Mouse (Mus musculus) left cerebral cortex, adult 18-20 months (tissue): ENCODE measurements around the gene Fbxo11. TPM values are rescaled to one million over a fixed set of nuclear protein-coding genes. Genes with fewer than 3 reads are reported as not detected.
A peak's percentile ranks its signal among the peaks of the same experiment; 100 is the strongest.

Experiments used
- DNase-seq, 2 experiments: peaks; one replicate each; pipeline ENCODE4 v3.0.0; 2021 to 2022; ENCODE audit warnings: low spot score in 2 of 2, mixed read lengths in 1 of 2
- long read RNA-seq, 2 experiments: library from polyadenylated mRNA; stranded (forward); transcript quantifications; one replicate each; pipeline ENCODE4 v2.0.0; 2021
- total RNA-seq, 2 experiments: library from RNA; stranded (reverse); gene quantifications; 2 replicates each; pipeline ENCODE4 v1.2.3; 2021

Gene Fbxo11
- 100 to 1,000 TPM; 112 to 118 TPM for total RNA-seq
- long read RNA-seq, experiment 1, full-length matches to known transcripts = 8 of 38 reads
- long read RNA-seq, experiment 1, partial matches to known transcripts = 8 of 38 reads
- long read RNA-seq, experiment 1, other reads (novel, unspliced or antisense) = 22 of 38 reads
- long read RNA-seq, experiment 2, full-length matches to known transcripts = 8 of 32 reads
- long read RNA-seq, experiment 2, partial matches to known transcripts = 8 of 32 reads
- long read RNA-seq, experiment 2, other reads (novel, unspliced or antisense) = 16 of 32 reads

DNA sequence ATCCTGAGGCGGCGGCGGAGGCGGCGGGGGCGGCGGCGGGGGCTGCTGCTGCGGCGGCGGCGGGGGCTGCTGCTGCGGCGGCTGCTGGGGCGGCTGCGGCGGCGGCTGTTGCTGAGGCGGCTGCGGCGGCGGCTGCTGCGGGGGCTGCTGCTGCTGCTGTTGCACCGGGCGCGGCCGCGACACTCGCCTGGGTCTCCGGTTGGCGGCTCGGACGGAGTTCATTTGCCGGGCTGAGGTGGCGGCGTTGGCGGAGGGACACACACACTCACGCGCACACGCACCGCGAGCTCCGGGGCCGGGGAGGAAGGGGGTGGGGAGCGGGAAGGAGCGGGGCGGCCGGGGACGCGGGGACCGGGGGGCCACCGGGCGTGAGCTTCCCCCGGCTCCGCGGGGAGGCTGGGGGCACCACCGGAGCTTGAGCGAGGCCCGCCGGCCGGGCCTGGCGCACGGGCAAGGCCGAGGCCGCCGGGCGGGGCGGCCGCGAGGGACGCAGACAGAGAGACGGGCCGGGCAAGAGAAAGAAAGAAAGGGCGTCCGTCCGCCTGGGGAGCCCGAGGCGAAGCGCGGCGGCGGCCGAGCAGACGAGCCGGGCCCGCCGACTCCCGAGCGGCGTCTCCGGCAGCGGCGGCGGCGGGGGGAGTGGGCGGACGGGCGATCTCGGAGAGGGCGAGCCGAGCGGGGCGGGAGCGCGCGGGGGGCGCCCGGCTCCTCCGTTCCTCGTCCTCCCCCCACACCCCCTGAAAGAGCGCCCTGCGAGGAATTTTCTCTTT, at the start of gene Fbxo11:
Gene Fbxo11 (minus strand): TSS at position 261 of the 770 bp plus-strand sequence.
- DNase-seq = peak; percentile 54 to 68

DNA sequence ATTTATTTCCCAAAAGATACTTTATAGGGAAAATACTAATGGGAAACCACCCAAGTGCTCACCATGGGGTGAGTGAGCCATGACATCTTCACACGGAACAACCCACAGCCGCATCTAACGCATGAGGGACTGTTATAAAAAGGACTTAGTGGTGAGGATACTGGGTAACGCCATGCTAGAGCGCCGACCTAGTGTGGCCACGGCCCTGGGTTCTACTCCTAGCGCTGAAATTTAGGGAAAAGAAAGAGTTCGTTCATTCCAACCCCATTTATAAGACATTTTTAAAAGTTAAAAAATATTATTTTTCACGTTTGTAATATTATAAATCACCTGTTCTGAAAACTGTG, 48.8 kb upstream of the Fbxo11 start:
- no peak for DNase-seq

DNA sequence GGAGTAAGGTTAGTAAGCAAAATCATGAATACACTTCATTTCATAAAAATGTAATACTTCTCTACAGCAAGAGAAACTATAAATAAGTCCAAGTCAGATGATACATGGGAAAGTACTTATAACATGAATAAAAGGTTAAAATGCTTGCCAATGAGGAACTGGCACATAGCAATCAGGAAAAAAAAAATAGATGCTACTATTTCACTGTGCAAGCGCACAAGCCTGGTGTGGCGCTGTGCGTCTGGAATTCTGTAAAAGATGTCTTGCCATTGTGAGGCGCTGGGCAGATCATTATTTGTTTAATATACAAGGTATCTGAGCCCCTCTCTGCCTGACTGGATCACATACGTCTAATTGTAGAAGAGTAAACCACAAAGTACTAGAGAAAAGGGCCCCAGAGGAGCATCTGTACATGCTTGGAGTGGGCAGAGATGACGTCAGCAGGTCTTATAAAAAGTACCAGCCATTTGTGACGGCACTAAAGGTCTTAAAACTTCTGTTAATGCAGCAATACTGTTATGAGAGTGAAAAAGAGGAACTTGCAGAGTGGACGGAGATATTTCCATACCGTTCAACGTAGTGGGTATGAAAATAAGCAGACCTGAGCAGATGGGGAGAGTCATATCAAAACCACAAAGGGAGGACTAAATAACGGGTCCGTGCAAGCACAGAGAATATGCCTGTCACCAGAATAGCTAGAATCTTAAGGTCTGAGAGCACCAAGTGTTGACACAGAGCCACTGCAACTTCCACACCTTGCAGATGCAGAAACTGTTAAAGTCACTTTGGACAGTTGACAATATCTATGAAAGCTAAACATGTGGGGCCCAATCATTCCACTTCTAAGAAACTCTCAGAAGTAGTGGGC, 48.2 kb upstream of the Fbxo11 start:
- no peak for DNase-seq

DNA sequence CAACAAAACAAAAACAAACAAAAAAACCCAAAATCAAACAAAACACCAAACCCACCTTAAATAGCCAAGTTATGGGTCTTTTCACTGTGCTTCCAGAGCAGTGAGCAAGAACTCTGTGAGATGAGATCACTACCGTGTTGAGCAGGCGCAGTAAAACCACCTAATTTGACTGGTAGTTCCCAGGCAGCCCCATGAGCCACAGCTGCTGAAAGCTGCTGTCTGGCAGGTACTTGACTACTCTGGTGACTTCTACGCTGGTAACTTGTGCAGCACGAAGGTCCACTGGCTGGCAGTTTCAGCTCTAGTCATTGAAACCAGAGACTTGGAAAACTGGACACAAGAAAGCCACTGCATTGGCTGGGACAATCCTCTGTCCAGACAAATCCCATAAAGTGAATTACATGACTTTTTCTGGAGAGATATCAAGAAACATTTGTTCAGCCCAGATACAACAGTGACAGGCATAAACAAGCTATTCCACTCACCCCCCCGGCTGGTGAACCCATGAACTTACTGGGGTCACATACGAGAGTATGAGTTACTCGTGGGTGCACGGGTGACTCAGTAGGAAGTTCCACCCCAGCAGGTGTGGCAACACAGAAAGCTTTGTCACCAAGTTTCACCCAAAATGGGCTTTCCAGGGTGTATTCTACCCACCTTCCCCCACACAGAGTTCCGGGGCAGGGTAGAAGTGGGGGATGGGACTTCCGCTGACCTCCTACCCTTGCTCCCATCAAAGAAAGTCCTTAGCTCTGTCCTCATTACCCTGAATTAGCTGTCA, 47.0 kb upstream of the Fbxo11 start:
- no peak for DNase-seq

DNA sequence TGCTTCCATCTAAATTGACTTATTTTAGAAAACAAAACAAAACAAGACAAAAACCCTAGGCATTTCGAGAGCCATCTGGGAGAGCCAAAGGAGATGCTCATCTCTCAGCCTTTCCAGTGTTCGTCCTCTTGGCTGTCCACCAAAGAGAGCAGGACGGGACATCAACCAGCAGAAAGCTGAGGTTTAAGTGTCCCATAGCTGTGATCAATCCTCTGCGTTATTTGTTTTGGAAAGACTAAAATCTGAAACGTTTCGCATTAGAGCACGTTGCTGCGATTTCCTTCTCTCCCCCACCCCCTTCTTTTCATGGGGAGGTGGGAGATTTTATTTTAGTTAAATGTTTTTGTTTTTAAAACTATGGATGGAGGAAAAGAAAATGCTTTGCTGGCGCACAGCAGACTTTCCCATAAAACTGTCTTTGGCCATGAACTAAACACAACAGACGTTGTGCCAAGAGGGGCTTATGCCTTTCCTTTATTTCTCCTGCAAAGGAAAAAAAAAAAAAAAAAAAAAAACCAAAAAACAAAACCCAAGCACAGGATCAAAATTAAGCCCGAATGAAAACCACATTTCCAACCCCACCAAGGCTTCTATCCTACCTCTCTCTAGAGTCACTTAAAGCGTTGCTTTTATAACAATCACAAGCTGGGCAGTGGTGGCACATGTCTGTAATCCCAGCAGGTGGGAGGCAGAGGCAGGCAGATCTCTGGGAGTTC, 46.1 kb upstream of the Fbxo11 start:
- no peak for DNase-seq

DNA sequence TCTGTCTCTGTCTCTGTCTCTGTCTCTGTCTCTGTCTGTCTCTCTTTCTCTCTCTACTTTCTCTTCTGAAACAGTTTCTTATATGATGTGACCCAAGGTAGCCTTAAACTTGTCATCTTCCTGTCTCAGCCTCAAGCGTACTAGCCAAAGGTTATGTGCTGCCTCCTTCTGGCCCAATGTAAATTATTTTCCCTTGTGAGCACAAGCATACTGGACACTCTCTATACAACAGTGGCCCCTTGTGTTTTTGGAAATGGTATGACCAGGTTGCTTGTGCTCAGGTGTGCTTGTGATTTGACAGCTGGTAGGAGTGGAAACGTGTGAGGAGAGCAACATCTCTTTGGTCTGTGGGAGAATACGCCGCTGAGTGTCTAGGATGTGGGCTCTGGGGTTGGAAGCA, 42.6 kb upstream of the Fbxo11 start:
- DNase-seq = no peak

DNA sequence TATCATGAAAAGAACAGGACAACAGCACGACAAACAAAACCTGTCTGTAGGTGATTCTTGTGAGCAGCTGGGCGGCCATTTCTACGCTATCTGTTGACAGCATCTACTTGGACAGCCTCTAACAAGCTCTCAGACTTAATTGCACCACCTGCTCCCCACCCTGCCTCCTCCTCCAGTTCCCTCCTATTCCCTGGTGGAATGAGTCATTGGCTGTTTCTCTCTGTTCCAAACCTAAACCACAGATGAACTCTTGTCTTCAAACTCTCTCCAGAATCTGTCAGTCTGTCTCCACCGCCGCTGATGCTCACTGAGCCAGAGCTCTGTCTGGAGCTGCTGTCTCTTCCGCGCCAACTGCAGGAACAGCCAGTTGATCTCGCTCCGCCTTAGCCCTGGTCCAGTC, 41.3 kb upstream of the Fbxo11 start:
- DNase-seq = peak; percentile 5 to 15

DNA sequence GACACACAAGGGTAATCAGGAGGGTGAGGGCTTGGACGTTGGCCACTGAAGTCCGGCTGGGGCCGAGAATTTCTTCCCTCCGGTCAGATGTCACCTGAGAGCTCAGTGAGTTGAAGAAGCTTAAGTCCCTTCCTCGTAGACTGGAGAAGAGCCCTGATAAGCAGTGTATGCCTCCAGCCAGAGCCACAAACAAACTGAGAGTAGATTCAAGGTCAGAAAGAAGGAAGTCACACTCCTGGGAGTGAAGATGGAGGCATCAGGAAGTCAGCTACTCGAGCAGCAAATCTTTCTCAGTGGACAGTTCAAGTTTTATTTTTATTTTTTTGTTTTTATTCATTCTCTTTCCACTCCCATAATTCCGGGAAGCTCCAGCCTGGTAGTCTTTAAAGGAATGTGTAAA, 37.5 kb upstream of the Fbxo11 start:
- no peak for DNase-seq

DNA sequence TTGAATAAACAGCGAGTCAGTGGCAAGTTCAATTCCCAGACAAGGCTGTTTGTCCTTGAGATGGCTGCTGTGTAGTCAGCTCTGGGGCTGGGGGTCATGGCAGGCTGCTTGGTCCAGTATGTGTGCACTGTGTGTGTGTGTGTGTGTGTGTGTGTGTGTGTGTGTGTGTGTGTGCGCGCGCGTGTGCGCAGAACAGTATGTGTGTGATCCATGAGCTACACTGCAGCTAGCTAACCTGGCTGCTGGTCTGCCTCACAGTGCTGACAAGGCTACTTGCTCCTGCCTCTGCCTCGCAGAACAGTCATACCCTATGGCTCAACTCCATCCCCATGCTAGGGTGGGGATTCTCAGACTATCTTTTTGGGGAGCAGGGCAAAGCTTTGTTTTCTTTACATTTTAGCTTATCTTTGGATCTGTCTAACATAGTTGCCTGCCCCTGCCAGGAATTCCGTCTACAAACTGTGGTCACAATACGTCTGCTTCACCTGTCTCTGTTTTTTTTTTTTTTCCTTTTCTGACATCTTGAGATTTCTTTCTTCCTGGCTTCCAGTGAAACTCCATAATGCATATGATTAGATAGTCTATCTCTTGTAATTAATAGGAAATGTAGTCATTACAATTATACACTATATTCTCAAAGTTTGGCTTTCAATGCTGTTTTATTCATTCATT, 33.2 kb upstream of the Fbxo11 start:
- no peak for DNase-seq

DNA sequence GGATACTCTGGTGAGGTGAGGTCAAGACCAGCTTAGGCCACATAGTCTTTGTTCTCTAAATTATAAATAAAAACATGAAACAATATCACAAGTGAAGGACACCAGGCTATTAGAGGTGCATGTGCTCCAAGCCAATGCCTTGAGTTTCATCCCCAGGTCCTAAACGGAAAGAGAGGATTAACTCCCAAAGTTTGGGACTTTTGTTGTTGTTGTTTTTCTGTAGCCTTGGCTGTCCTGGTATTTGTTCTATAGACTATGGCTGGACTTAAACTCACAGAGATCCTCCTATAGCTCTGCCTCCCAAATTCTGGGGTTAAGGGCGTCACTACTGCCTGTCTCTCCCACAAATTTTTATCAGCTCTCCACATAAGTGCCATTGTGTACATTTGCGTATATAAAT, 32.5 kb upstream of the Fbxo11 start:
- DNase-seq = no peak

DNA sequence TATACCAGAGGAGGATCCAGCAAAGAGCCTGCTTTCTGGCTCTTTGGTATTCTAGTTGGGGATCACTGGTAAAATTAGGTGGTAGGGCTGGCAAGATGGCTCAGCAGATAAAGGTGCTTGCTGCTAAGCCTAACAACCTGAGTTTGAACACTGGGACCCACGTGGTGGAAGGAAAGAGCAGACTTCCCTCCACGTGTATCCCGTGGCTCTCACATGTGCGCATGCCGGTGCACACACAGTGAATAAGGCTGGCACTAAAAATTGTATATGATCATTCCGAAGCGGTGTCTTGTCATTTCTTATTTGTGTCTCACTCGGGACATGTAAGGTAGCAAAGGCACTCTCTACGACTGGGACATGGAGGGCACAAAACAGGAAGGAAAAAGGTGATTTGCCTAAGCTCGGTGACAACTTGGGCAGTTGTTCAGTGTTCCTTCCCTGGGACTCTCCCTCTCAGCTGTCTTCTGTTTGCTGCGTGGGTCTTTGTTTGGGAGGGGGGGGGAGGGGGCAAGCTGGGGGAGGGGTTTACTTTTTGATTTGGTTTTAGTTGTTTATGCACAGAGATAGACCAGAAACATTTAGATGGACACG, 31.8 kb upstream of the Fbxo11 start:
- no peak for DNase-seq

DNA sequence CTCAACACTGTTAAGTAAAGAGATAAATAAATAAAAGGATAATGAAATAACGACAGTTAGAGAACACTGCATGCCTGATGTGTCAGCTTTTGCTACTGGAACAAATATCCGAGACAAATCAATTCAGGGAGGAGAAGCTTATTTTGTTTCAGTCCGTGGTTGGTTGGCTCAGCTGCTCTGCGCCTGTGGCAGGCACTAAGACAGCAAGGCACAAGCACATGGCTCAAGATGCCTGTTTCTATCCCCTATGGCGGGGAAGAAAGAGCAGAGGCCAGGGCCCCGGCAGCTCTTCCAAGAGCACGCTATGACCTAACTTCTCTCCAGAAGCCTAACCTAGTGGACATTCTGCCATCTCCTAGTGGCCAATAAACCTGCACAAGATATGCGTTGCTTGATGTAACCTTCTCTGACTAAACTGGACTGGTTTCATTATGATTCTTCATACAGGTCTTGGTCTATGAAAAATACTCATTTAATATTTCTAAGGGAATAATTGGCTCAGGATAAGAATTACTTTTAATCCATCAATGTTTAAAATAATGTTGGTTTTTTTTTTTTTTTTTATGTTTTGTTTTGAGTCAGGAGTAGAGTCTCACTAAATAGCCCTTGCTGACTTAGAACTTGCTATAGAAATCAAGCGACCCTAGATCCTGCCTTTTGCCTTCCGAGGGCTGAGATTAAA, 30.6 kb upstream of the Fbxo11 start:
- DNase-seq = no peak

DNA sequence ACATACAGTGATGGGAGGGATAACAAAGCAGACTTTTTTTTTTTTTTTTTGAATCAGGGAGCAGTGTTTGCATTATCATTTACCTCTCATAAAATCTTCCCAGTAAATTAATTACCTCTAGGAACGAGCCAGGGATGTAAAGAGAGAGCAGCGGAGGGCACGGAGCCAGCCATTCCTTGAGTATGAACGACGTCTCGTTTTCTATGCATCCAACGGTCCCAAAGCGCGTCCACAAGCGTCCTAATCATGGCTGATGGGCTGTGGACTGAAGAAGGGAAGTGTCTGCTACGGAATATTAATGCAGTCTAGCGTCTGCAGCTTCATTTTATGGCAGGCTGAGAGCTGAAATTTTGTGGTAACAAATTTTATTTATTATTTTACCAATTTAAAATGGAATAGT, 29.2 kb upstream of the Fbxo11 start:
- no peak for DNase-seq

DNA sequence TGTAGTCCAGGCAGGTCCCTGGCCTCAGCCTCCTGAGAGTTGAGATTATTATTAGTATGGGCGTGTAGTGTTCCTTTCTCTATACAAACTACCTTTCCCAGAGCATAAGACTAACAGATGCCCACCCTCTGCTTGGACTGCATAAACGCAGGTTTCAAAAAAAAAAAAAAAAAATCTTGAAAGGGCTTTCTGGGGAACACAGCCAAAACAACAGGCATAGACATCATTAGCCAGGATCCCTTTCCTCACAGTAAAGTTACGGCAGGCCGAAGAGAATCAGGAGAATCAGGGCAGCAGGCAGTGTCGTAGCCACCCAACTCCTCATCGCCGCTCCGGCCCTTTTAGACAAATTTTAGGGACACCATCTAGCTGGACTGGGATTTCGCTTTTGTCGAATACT, 28.7 kb upstream of the Fbxo11 start:
- DNase-seq = no peak

DNA sequence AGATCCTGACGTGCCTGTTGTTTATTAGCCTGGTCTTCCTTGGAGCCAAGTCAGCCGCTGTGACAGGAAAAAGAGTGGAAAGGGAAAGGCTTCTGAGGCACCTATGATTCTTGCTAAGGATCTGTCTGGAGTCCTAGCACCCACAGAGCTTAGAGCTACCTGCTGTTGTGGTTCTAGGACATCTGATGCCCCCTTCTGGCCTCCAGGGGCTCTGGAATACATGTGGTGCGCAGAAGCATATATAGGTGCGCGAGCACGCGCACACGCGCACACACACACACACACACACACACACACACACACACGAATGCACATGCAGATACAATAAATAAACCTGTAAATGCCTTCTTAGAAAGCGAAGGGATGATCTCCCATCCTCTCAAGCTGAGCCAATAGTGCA, 20.9 kb upstream of the Fbxo11 start:
- no peak for DNase-seq

DNA sequence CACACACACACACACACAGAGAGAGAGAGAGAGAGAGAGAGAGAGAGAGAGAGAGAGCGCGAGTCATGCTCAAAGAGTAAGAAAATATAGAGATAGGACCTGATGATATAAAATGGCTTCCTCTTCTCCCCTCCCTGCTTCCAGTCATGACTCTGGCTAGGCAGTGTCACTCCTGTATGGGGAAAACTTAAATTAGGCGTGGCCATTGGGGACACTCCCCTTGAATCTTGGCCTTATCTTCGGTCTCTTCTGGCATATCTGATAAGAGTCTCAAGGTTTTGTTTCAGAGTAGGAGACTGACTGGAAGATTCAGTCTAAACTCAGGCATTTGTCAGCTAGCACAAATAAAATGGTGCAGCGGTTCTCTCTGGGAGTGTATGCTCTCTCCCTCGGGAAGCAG, 16.4 kb upstream of the Fbxo11 start:
- no peak for DNase-seq

DNA sequence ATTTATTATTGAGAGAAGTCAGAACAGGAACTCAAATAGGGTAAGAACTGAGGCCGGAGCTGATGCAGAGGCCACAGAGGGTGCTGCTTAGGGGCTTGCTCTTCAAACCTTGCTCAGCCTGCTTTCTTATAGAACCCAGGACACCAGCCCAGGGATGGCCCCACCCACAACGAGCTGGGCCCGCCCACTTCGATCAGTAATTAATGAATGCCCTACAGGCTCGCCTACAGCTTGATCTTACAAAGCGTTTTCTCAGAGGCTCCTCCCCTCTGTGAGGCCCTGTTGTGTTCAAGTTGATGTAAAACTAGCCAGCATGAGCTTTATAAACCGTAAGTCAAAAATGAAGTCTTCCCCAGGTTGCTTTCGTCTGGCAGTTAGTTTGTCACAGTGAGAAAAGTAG, 14.7 kb upstream of the Fbxo11 start:
- no peak for DNase-seq

DNA sequence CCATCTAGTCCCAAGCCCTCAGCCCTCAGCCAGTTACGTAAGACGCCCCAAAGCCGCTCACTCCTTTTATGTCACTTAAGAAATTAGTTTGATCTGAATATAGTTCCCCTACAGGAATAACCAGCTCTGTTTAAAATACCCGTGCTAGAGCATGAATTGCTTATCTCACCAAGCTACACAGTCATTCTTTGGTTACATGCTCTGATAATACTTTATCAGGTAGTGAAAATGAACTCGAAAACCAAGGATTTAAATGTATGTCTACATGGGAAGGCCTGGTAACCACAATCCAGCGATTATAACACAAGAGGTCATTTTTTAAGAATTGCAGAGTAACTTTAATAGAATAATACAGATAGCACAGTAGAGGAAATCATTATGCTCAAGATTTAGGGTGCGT, 7.0 kb upstream of the Fbxo11 start:
- no peak for DNase-seq
